Mouse (Mus musculus) heart, embryonic 16.5 days (tissue): ENCODE data around the gene Camk2g. TPM values are rescaled to one million over a fixed set of nuclear protein-coding genes. Genes with fewer than 3 reads are reported as not detected.

Experiments used
- ATAC-seq: fragments of 200-750 bp; cut with Nextera tagmentation; replicated peaks from 2 replicates; pipeline ENCODE4 v1.8.0; 2017; ENCODE audit warnings: moderate number of reproducible peaks; ENCODE audit not compliant: insufficient read depth, low FRiP score; ENCODE audit errors: extremely low read depth
- H3K27ac ChIP-seq: fragments of 300-500 bp; sonication (generic); 2 replicates; pipeline ENCODE4 v1.5.1; 2014; ENCODE audit warnings: mild to moderate bottlenecking, low read length, control low read depth, moderate library complexity
- H3K27me3 ChIP-seq: fragments of 300-500 bp; sonication (generic); 2 replicates; pipeline ENCODE4 v1.6.1; 2014; ENCODE audit warnings: low read length, mixed read lengths; ENCODE audit not compliant: control insufficient read depth, insufficient read depth
- H3K36me3 ChIP-seq: fragments of 300-500 bp; sonication (generic); 2 replicates; pipeline ENCODE4 v1.6.1; 2014; ENCODE audit not compliant: control insufficient read depth, insufficient read depth
- H3K4me1 ChIP-seq: fragments of 300-500 bp; sonication (generic); 2 replicates; pipeline ENCODE4 v1.6.1; 2014; ENCODE audit warnings: low read length, mixed read lengths; ENCODE audit not compliant: control insufficient read depth, insufficient read depth
- H3K4me2 ChIP-seq: fragments of 300-500 bp; sonication (generic); 2 replicates; pipeline ENCODE4 v1.6.1; 2014; ENCODE audit warnings: low read depth, mild to moderate bottlenecking, control low read depth, low read length
- H3K4me3 ChIP-seq: fragments of 300-500 bp; sonication (generic); 2 replicates; pipeline ENCODE4 v1.5.1; 2014; ENCODE audit warnings: mild to moderate bottlenecking, control low read depth, low read length
- H3K9ac ChIP-seq: fragments of 300-500 bp; sonication (generic); 2 replicates; pipeline ENCODE4 v1.6.1; 2014; ENCODE audit warnings: low read length, control low read depth
- H3K9me3 ChIP-seq: fragments of 300-500 bp; sonication (generic); replicated peaks from 2 replicates; pipeline ENCODE4 v1.6.1; 2016; ENCODE audit warnings: low read length; ENCODE audit not compliant: control insufficient read depth
- WGBS: fragments of 180-500 bp; shearing (Covaris S2); extraction: QIAGEN DNeasy Blood & Tissue Kit; methylation state at CpG from one replicate; pipeline ENCODE4 v1.1.7; 2014; 5-methylcytosine and 5-hydroxymethylcytosine counted together
- polyA plus RNA-seq: library from polyadenylated mRNA; unstranded; fragments of >200 nt; fragmentation: Nextera tagmentation; extraction: Ambion mirVana; gene quantifications from 2 replicates; pipeline ENCODE4 v1.2.1, GENCODE M21; 2015

Camk2g gene
- polyA plus RNA-seq, 1 experiment from 2014 or later, result 103 TPM

- Histone ChIP-seq H3K36me3 (peaks cover 32% of the 10 kb centered on the region), H3K4me1 (peaks cover 41% of the 10 kb centered on the region), H3K9ac (no peak overlapping the region), H3K9me3 (no peaks in the 10 kb centered on the region), H3K27ac (peak overlapping the region; percentile 82), H3K4me2 (no peak overlapping the region), H3K27me3 (no peaks in the 10 kb centered on the region), H3K4me3 (no peak overlapping the region)
- 55% methylated on average over 7 of the region's 7 CpGs for WGBS
- ATAC-seq, result no peak
These were observed 9.2 kb downstream of the Camk2g start for GRCm38 (mm10) chr14:20784708-20785107.

DNA sequence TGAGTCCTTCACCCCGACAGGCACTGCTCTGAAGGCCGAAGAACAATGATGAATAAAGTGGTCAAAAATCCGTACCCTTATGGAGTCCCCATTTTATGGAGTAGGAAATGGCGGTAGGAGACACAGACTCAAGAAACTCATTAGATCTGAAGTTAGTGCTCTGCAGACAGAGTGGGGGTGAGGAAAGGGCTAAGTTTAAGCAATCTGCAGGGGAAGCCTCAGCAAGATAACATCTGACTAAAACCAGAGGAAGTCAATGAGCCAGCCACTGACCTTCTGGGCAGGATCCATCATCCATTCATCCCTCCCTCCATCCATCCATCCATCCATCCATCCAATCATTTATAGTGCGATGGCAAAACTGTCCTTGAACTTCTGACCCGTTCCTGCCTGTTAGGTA lies 10.4 kb downstream of the Camk2g start:
- ATAC-seq, result no peak
- WGBS, result 93% methylated on average over 6 of the region's 6 CpGs
- no peak overlapping the region for H3K4me2 ChIP-seq
- H3K9me3 ChIP-seq, result no peaks in the 10 kb centered on the region
- H3K36me3 ChIP-seq, result peaks cover 38% of the 10 kb centered on the region
- H3K27ac ChIP-seq, result no peak overlapping the region
- no peak overlapping the region for H3K4me3 ChIP-seq
- H3K4me1 ChIP-seq, result peaks cover 40% of the 10 kb centered on the region
- no peaks in the 10 kb centered on the region for H3K27me3 ChIP-seq
- H3K9ac ChIP-seq, result no peak overlapping the region

DNA sequence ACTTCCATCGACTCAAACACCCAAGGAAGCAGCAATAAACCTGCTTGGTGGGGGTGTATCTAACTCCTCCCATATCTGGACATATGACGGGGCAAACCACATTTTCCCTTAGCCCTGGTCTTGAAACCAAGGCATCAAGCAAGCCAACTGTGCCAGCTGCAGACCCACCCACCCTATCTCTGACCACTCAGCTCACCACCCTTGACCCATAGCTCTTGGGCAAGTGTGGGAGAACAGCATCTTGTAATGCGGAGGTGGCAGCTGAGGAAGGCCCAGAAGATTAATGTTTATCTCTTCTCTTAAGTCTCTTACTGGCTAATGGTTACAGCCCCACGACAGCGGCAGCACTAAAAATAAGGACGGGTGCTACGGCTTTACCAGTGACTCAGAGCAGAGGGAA lies 11.0 kb downstream of the Camk2g start:
- Histone ChIP-seq H3K27me3 (no peaks in the 10 kb centered on the region), H3K9me3 (no peaks in the 10 kb centered on the region), H3K4me1 (peaks cover 40% of the 10 kb centered on the region), H3K9ac (no peak overlapping the region), H3K4me2 (no peak overlapping the region), H3K36me3 (peaks cover 41% of the 10 kb centered on the region), H3K27ac (no peak overlapping the region; the same call in 1 of the 2 replicates), H3K4me3 (no peak overlapping the region)
- WGBS, result 65% methylated on average over 7 of the region's 7 CpGs
- no peak for ATAC-seq

GRCm38 (mm10) chr14:20780217-20780616 lies 13.7 kb downstream of the Camk2g start:
- no peak for ATAC-seq
- H3K36me3 ChIP-seq, result peaks cover 46% of the 10 kb centered on the region
- H3K27ac ChIP-seq, result no peak overlapping the region
- H3K4me3 ChIP-seq, result no peak overlapping the region
- no peaks in the 10 kb centered on the region for H3K27me3 ChIP-seq
- peaks cover 26% of the 10 kb centered on the region for H3K4me1 ChIP-seq
- 82% methylated on average over 8 of the region's 8 CpGs for WGBS
- no peak overlapping the region for H3K9ac ChIP-seq
- H3K9me3 ChIP-seq, result no peaks in the 10 kb centered on the region
- H3K4me2 ChIP-seq, result no peak overlapping the region

GRCm38 (mm10) chr14:20778496-20778895 lies 15.4 kb downstream of the Camk2g start:
- Histone ChIP-seq H3K4me3 (no peak overlapping the region), H3K27ac (0 out of 2 replicates have a peak overlapping the region, but pooled peaks have one; percentile 4), H3K27me3 (no peaks in the 10 kb centered on the region), H3K9me3 (no peaks in the 10 kb centered on the region), H3K4me2 (no peak overlapping the region), H3K4me1 (peaks cover 31% of the 10 kb centered on the region), H3K9ac (no peak overlapping the region), H3K36me3 (peaks cover 38% of the 10 kb centered on the region)
- 87% methylated on average over 8 of the region's 8 CpGs for WGBS
- ATAC-seq, result no peak

DNA sequence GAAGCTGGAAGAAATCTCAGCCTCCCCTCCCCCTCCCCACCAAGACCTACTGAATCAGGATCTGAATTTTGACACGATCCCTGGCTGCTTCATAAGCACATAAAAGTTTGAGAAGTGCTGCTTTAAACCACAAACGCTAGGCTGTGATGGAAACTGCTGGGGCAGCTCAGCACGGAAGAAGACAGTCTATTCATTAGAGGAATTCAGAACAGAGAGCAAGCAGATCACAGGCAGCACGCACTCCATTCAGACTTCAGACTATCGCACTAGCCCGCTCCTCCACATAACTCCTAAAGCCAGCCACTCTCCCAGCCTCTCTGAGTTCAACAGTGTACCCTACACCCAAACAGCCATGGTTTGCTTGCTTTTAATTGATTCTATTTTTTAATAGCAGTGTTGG lies 18.2 kb downstream of the Camk2g start:
- H3K36me3 ChIP-seq, result peaks cover 29% of the 10 kb centered on the region
- H3K4me1 ChIP-seq, result peaks cover 42% of the 10 kb centered on the region
- H3K4me3 ChIP-seq, result no peak overlapping the region
- H3K9ac ChIP-seq, result no peak overlapping the region
- peak; percentile 38; the same call in 1 of the 2 replicates for ATAC-seq
- WGBS, result 41% methylated on average over 6 of the region's 6 CpGs
- H3K4me2 ChIP-seq, result no peak overlapping the region
- H3K27ac ChIP-seq, result peak overlapping the region; percentile 57
- H3K27me3 ChIP-seq, result no peaks in the 10 kb centered on the region
- no peaks in the 10 kb centered on the region for H3K9me3 ChIP-seq

- peaks cover 16% of the 10 kb centered on the region for H3K36me3 ChIP-seq
- H3K9me3 ChIP-seq, result no peaks in the 10 kb centered on the region
- H3K4me2 ChIP-seq, result no peak overlapping the region
- H3K9ac ChIP-seq, result 0 out of 2 replicates have a peak overlapping the region, but pooled peaks have one; percentile 49
- H3K27me3 ChIP-seq, result no peaks in the 10 kb centered on the region
- H3K4me3 ChIP-seq, result no peak overlapping the region
- WGBS, result 65% methylated on average over 3 of the region's 3 CpGs
- ATAC-seq, result no peak
- H3K27ac ChIP-seq, result peak overlapping the region; percentile 77
- H3K4me1 ChIP-seq, result peaks cover 45% of the 10 kb centered on the region
These were observed 20.5 kb downstream of the Camk2g start for GRCm38 (mm10) chr14:20773410-20773809.

GRCm38 (mm10) chr14:20772808-20773207 lies 21.1 kb downstream of the Camk2g start:
- peaks cover 14% of the 10 kb centered on the region for H3K36me3 ChIP-seq
- no peak for ATAC-seq

DNA sequence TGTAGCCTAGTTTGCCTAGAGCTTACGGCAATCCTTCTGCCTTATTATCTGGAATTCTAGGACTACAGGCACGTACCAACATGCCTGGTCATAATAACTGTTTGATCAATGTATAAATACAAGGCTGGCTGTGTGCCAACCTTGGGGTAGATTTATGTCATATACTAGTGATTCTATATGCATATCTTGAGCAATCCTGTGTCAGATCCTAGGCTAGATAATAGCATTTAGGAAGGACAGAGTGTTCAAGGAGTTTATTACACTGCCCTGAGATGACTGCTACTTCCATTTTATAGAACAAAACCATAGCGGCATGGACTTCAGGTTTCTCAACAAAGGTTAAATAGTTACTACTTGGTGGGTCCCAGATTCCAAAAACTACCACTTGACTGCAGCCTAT lies 21.9 kb downstream of the Camk2g start:
- Histone ChIP-seq H3K27me3 (no peaks in the 10 kb centered on the region), H3K4me3 (no peak overlapping the region), H3K4me1 (peaks cover 57% of the 10 kb centered on the region), H3K27ac (peak overlapping the region; percentile 77), H3K36me3 (peaks cover 7% of the 10 kb centered on the region), H3K4me2 (no peak overlapping the region), H3K9ac (no peak overlapping the region), H3K9me3 (no peaks in the 10 kb centered on the region)
- no peak for ATAC-seq
- 88% methylated on average over 3 of the region's 3 CpGs for WGBS

More at GRCm38 (mm10) chr14:20772808-20773207, 21.1 kb downstream of the Camk2g start:
- peaks cover 51% of the 10 kb centered on the region for H3K4me1 ChIP-seq
- H3K9ac ChIP-seq, result peak overlapping the region; percentile 39; the same call in 1 of the 2 replicates
- H3K27me3 ChIP-seq, result no peaks in the 10 kb centered on the region
- H3K9me3 ChIP-seq, result no peaks in the 10 kb centered on the region
- peak overlapping the region; percentile 77 for H3K27ac ChIP-seq
- H3K4me2 ChIP-seq, result no peak overlapping the region
- 35% methylated on average over 6 of the region's 6 CpGs for WGBS
- no peak overlapping the region for H3K4me3 ChIP-seq
